Mouse (Mus musculus) left cerebral cortex, postnatal 14 days (tissue): ENCODE results near the gene Tm6sf1. TPM values are rescaled to one million over a fixed set of nuclear protein-coding genes. Genes with fewer than 3 reads are reported as not detected.

ENCODE experiments used
- DNase-seq, 2 experiments: peaks; one replicate each; pipeline ENCODE4 v3.0.0; 2021 to 2022; ENCODE audit warnings: low spot score in 2 of 2, mixed read lengths in 1 of 2
- intact Hi-C: fragments of 180-260 bp; cut with DNase I; formaldehyde crosslinking; loops from one replicate; pipeline ENCODE4 v1.15.1; 2025
- total RNA-seq, 2 experiments: library from RNA; stranded (reverse); gene quantifications; 2 replicates each; pipeline ENCODE4 v1.2.3; 2021

Gene Tm6sf1
- total RNA-seq, 2 experiments from 2014 or later: 36.3 to 42.0 TPM

GRCm38 (mm10) chr7:81847777-81848176 is 11.0 kb upstream of the Tm6sf1 start:
- DNase-seq: no peak
- intact Hi-C loops: no loop called here

GRCm38 (mm10) chr7:81849214-81849613 is 9.6 kb upstream of the Tm6sf1 start:
- intact Hi-C loops: no loop called here

GRCm38 (mm10) chr7:81849633-81850032 is 9.2 kb upstream of the Tm6sf1 start:
- intact Hi-C loops: no loop called here
- no peak for DNase-seq

More at GRCm38 (mm10) chr7:81849214-81849613, 9.6 kb upstream of the Tm6sf1 start:
- no peak for DNase-seq

GRCm38 (mm10) chr7:81850171-81850570 is 8.6 kb upstream of the Tm6sf1 start:
- intact Hi-C loops: no loop called here
- DNase-seq: no peak

GRCm38 (mm10) chr7:81851706-81852105 is 7.1 kb upstream of the Tm6sf1 start:
- no peak for DNase-seq
- intact Hi-C loops: no loop called here

- DNase-seq: no peak
- intact Hi-C loops: no loop called here
Measured at GRCm38 (mm10) chr7:81854568-81855307, 4.1 kb upstream of the Tm6sf1 start.

- intact Hi-C loops: no loop called here
- no peak for DNase-seq
Measured at GRCm38 (mm10) chr7:81855694-81856093, 3.1 kb upstream of the Tm6sf1 start, which contains the start of gene Gm10160. TSS of gene Gm10160 (minus strand) at chr7:81855794.

- intact Hi-C loops: no loop called here
- no peak for DNase-seq
Measured at GRCm38 (mm10) chr7:81856221-81856620, 2.6 kb upstream of the Tm6sf1 start.

GRCm38 (mm10) chr7:81858236-81858635 is 565 bp upstream of the Tm6sf1 start:
- DNase-seq: no peak
- intact Hi-C loops: no loop called here

- intact Hi-C loops: loop anchor here (10.0 kb wide), 1 partner anchor 75 kb away; the partner anchor contains the start of gene 3110040N11Rik
- DNase-seq: peak in 1 of 2 experiments; percentile 60
Measured at GRCm38 (mm10) chr7:81860071-81860470, 1.3 kb downstream of the Tm6sf1 start.

- intact Hi-C loops: loop anchor here (10.0 kb wide), 1 partner anchor 76 kb away; the partner anchor contains the start of gene 3110040N11Rik
- no peak for DNase-seq
Measured at GRCm38 (mm10) chr7:81860996-81861395, 2.2 kb downstream of the Tm6sf1 start.

GRCm38 (mm10) chr7:81861461-81861860 is 2.7 kb downstream of the Tm6sf1 start:
- intact Hi-C loops: loop anchor here (10.0 kb wide), 1 partner anchor 77 kb away; the partner anchor contains the start of gene 3110040N11Rik
- DNase-seq: no peak

GRCm38 (mm10) chr7:81861921-81862320 is 3.1 kb downstream of the Tm6sf1 start:
- DNase-seq: no peak
- intact Hi-C loops: loop anchor here (10.0 kb wide), 1 partner anchor 77 kb away; the partner anchor contains the start of gene 3110040N11Rik

- intact Hi-C loops: loop anchor here (10.0 kb wide), 1 partner anchor 78 kb away; the partner anchor contains the start of gene 3110040N11Rik
- DNase-seq: peak in 1 of 2 experiments; percentile 35
Measured at GRCm38 (mm10) chr7:81862587-81863583, 4.1 kb downstream of the Tm6sf1 start.

GRCm38 (mm10) chr7:81864552-81864951 is 5.8 kb downstream of the Tm6sf1 start:
- no peak for DNase-seq
- intact Hi-C loops: loop anchor here (10.0 kb wide), 1 partner anchor 80 kb away; the partner anchor contains the start of gene 3110040N11Rik

GRCm38 (mm10) chr7:81865937-81866336 is 7.1 kb downstream of the Tm6sf1 start:
- intact Hi-C loops: loop anchor here (5.0 to 10.0 kb wide), 2 partner anchors 81 to 91 kb away; partner anchors contain the start of gene 3110040N11Rik
- no peak for DNase-seq

- intact Hi-C loops: loop anchor here (5.0 to 10.0 kb wide), 2 partner anchors 83 to 90 kb away; partner anchors contain the start of gene 3110040N11Rik
- DNase-seq: no peak
Measured at GRCm38 (mm10) chr7:81867231-81867930, 8.6 kb downstream of the Tm6sf1 start.

GRCm38 (mm10) chr7:81868158-81868557 is 9.4 kb downstream of the Tm6sf1 start:
- intact Hi-C loops: loop anchor here (5.0 to 10.0 kb wide), 2 partner anchors 83 to 89 kb away; partner anchors contain the start of gene 3110040N11Rik

More at GRCm38 (mm10) chr7:81868158-81868557, 9.4 kb downstream of the Tm6sf1 start:
- DNase-seq: peak; percentile 52 to 63
